Mouse (Mus musculus): Measurements from ENCODE around the gene Olfr323.

Gene Olfr323

GRCm38 (mm10) chr11:58602800-58603560, 27.3 kb downstream of the Olfr323 start:
- DNase-seq: no peak

GRCm38 (mm10) chr11:58602062-58602461, 28.2 kb downstream of the Olfr323 start:
- DNase-seq: no peak

GRCm38 (mm10) chr11:58597837-58598236, 32.5 kb downstream of the Olfr323 start:
- no peak for DNase-seq

- no peak for DNase-seq
Observed at GRCm38 (mm10) chr11:58594814-58595213, 35.5 kb downstream of the Olfr323 start, which contains the start of gene Olfr324. Gene Olfr324 (plus strand): TSS chr11:58595114.

GRCm38 (mm10) chr11:58588620-58589250, 41.6 kb downstream of the Olfr323 start:
- DNase-seq: no peak

- peak; percentile 43 to 58 for DNase-seq
Observed at GRCm38 (mm10) chr11:58587898-58588348, 42.4 kb downstream of the Olfr323 start.

GRCm38 (mm10) chr11:58578636-58579035, 51.7 kb downstream of the Olfr323 start:
- no peak for DNase-seq

GRCm38 (mm10) chr11:58577430-58577829, 52.9 kb downstream of the Olfr323 start, which contains the start of gene Olfr325:
Gene Olfr325 (plus strand): TSS chr11:58577730.
- DNase-seq: no peak

All from cerebellum, postnatal 25 days (tissue).